Mouse (Mus musculus) liver, embryonic 14.5 days (tissue): ENCODE measurements at regions not wholly inside any gene's neighbourhood (a gene's known extent, or its start where the extent isn't known, plus 50 kb on each side); places are given as distances from the start of the nearest gene placed in this dataset.

Experiments used
- CTCF ChIP-seq: IDR thresholded peaks from 2 replicates; pipeline ENCODE4 v1.5.1; 2016; ENCODE audit warnings: antibody characterized with exemption, low read depth, control low read depth
- EP300 ChIP-seq: IDR thresholded peaks from 2 replicates; pipeline ENCODE4 v1.6.1; 2016; ENCODE audit warnings: antibody characterized with exemption, low read depth

DNA sequence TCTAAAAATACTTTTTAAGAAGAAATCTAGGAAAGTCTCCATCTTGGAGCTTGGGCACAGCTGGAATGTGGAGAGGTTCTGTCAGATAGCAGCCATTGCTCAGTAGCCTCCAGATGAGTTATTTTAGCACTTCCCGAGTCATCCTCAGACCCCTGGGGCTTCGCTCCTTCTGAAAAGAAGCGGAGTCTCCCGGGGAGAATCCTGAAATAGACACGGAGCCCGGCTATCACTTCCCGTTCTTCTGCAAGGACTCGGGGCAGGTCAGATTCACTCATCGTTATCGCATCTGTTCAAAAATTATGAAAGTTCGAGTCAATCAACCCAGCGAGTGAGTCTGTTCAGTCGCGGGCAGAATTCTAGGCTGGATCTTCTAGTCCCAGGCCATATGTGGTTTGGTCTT, 71.2 kb upstream of the Cmc1 start:
- TF ChIP-seq CTCF (no peak), EP300 (no peak)
